Mouse (Mus musculus) kidney, adult 11 months (tissue): ENCODE data around the gene Nck2.

ENCODE experiments used
- DNase-seq: peaks from one replicate; pipeline ENCODE4 v3.0.0; 2022

Gene Nck2

GRCm38 (mm10) chr1:43470421-43471179 lies 26.2 kb downstream of the Nck2 start:
- DNase-seq = no peak

- no peak for DNase-seq
Measured at GRCm38 (mm10) chr1:43471180-43472045, 27.0 kb downstream of the Nck2 start.

GRCm38 (mm10) chr1:43472046-43472649 lies 27.8 kb downstream of the Nck2 start:
- no peak for DNase-seq

GRCm38 (mm10) chr1:43473734-43474534 lies 29.6 kb downstream of the Nck2 start:
- DNase-seq = no peak

- peak; percentile 16 for DNase-seq
Measured at GRCm38 (mm10) chr1:43474535-43475409, 30.4 kb downstream of the Nck2 start.

- no peak for DNase-seq
Measured at GRCm38 (mm10) chr1:43477954-43478353, 33.6 kb downstream of the Nck2 start.

- no peak for DNase-seq
Measured at GRCm38 (mm10) chr1:43485204-43485603, 40.8 kb downstream of the Nck2 start.

GRCm38 (mm10) chr1:43486500-43486899 lies 42.1 kb downstream of the Nck2 start:
- no peak for DNase-seq

GRCm38 (mm10) chr1:43486956-43487722 lies 42.8 kb downstream of the Nck2 start:
- DNase-seq = no peak

- DNase-seq = no peak
Measured at GRCm38 (mm10) chr1:43489311-43489710, 44.9 kb downstream of the Nck2 start.

- peak; percentile 40 for DNase-seq
Measured at GRCm38 (mm10) chr1:43491506-43492269, 47.3 kb downstream of the Nck2 start.

- DNase-seq = no peak
Measured at GRCm38 (mm10) chr1:43492803-43493437, 48.5 kb downstream of the Nck2 start.

- DNase-seq = no peak
Measured at GRCm38 (mm10) chr1:43496051-43496450, 51.7 kb downstream of the Nck2 start.

- no peak for DNase-seq
Measured at GRCm38 (mm10) chr1:43496993-43497392, 52.6 kb downstream of the Nck2 start.

GRCm38 (mm10) chr1:43497951-43498350 lies 53.6 kb downstream of the Nck2 start:
- no peak for DNase-seq

- no peak for DNase-seq
Measured at GRCm38 (mm10) chr1:43500121-43500520, 55.7 kb downstream of the Nck2 start.

- DNase-seq = no peak
Measured at GRCm38 (mm10) chr1:43501143-43501919, 57.0 kb downstream of the Nck2 start.

- peak; percentile 9 for DNase-seq
Measured at GRCm38 (mm10) chr1:43501920-43502791, 57.8 kb downstream of the Nck2 start.
